In genomic region chr13:55904884-55905283, GRCm38 (mm10) we compare ENCODE assay signal across 21 mouse cellular contexts.
"Had no signal": no experiment of that assay in that cellular context is flagged by ENCODE, and none has a peak within 500 bp of the region (broad histone marks: within the 10 kb centered on the region; RNA-seq: fewer than 3 reads in every experiment).

No protein-coding gene starts in this region.

- H3K27ac ChIP-seq: kidney, embryonic 15.5 days; layer of hippocampus, adult 2 months; liver, embryonic 13.5 days; midbrain, embryonic 10.5 days; midbrain, embryonic 13.5 days; neural tube, embryonic 13.5 days; stomach, postnatal 0 days had no signal

- ATAC-seq: midbrain, embryonic 13.5 days; midbrain, embryonic 16.5 days had no signal

- H3K4me1 ChIP-seq: liver, embryonic 13.5 days; megakaryocyte, embryonic 14.5 days had no signal

- DNase-seq: kidney, adult 11 months; kidney, adult 8-10 months; kidney, postnatal 14 days; layer of hippocampus, adult 9-11 months; liver, embryonic 13.5 days; lung, adult 2 months; lung, postnatal 14 days; lung, postnatal 4 days; right cerebral cortex, postnatal 14 days; right cerebral cortex, postnatal 4 days; thymus, adult 18-20 months; thymus, postnatal 36 days had no signal

- H3K4me3 ChIP-seq: kidney, embryonic 15.5 days; layer of hippocampus, adult 2 months; liver, embryonic 13.5 days; megakaryocyte, embryonic 14.5 days; midbrain, embryonic 10.5 days; midbrain, embryonic 13.5 days; myocyte; neural tube, embryonic 13.5 days had no signal
